Mouse (Mus musculus) kidney, postnatal 10 days (tissue): ENCODE data around the gene Pdzd3.

ENCODE experiments used
- DNase-seq: peaks from one replicate; pipeline ENCODE4 v3.0.0; 2021; ENCODE audit warnings: mixed read lengths

The Pdzd3 gene

GRCm38 (mm10) chr9:44199166-44199565 is 52.1 kb downstream of the Pdzd3 start:
- no peak for DNase-seq
